Mouse (Mus musculus) MEL (cell line): ENCODE data around the gene Il19. TPM values are rescaled to one million over a fixed set of nuclear protein-coding genes. Genes with fewer than 3 reads are reported as not detected.

ENCODE experiments used
- DNase-seq: peaks from one replicate; pipeline ENCODE4 v3.0.0; 2011; ENCODE audit warnings: low read depth, low spot score
- H3K27ac ChIP-seq: 2 replicates; pipeline ENCODE4 v1.5.1; 2012; ENCODE audit warnings: low read depth, mild to moderate bottlenecking, control low read depth, low read length, moderate library complexity; ENCODE audit not compliant: control insufficient read depth
- H3K27me3 ChIP-seq, 2 experiments: fragments of 150-350 bp in 1 of 2; sonication (generic) in 1 of 2; 2 replicates each; pipeline ENCODE4 v1.6.1; 2012; ENCODE audit warnings: low read length in 2 of 2, mild to moderate bottlenecking in 2 of 2, improper control_type of control experiment in 1 of 2, moderate library complexity in 1 of 2; ENCODE audit not compliant: insufficient read depth in 2 of 2, control insufficient read depth in 1 of 2
- H3K36me3 ChIP-seq, 2 experiments: 2 replicates each; pipeline ENCODE4 v1.6.1; 2012 to 2014; ENCODE audit warnings: low read length in 2 of 2, improper control_type of control experiment in 1 of 2, inconsistent platforms in 1 of 2, mild to moderate bottlenecking in 1 of 2; ENCODE audit not compliant: insufficient read depth in 2 of 2, control insufficient read depth in 1 of 2
- H3K4me1 ChIP-seq, 2 experiments: fragments of 150-350 bp in 1 of 2; sonication (generic) in 1 of 2; 2 replicates each; pipeline ENCODE4 v1.6.1; 2012; ENCODE audit warnings: low read length in 2 of 2, improper control_type of control experiment in 1 of 2, mild to moderate bottlenecking in 1 of 2; ENCODE audit not compliant: insufficient read depth in 2 of 2, control insufficient read depth in 1 of 2
- H3K4me3 ChIP-seq, 2 experiments: fragments of 150-350 bp in 1 of 2; sonication (generic) in 1 of 2; 2 replicates each; pipeline ENCODE4 v1.5.1; 2012; ENCODE audit warnings: low read depth in 2 of 2, low read length in 2 of 2, mild to moderate bottlenecking in 2 of 2, moderate library complexity in 2 of 2, control low read depth in 1 of 2, improper control_type of control experiment in 1 of 2; ENCODE audit not compliant: control insufficient read depth in 1 of 2, insufficient read depth in 1 of 2
- H3K79me2 ChIP-seq: 2 replicates; pipeline ENCODE4 v1.6.1; 2012; ENCODE audit warnings: mild to moderate bottlenecking, low read length, moderate library complexity; ENCODE audit not compliant: control insufficient read depth, poor library complexity, insufficient read depth
- H3K9ac ChIP-seq: 2 replicates; pipeline ENCODE4 v1.6.1; 2012; ENCODE audit warnings: low read depth, mild to moderate bottlenecking, control low read depth, low read length, moderate library complexity; ENCODE audit not compliant: control insufficient read depth, poor library complexity, severe bottlenecking
- H3K9me3 ChIP-seq: fragments of 150-350 bp; sonication (generic); replicated peaks from 2 replicates; pipeline ENCODE4 v1.6.1; 2012; ENCODE audit warnings: mild to moderate bottlenecking, low read length, improper control_type of control experiment, moderate library complexity; ENCODE audit not compliant: insufficient read depth
- BHLHE40 ChIP-seq: IDR thresholded peaks from 2 replicates; pipeline ENCODE4 v1.6.1; 2012; ENCODE audit warnings: low read depth, mild to moderate bottlenecking, inconsistent platforms, low read length, improper control_type of control experiment, borderline replicate concordance
- E2F4 ChIP-seq: IDR thresholded peaks from 2 replicates; pipeline ENCODE4 v1.6.1; 2011; ENCODE audit warnings: low read depth, low read length, improper control_type of control experiment, borderline replicate concordance
- EP300 ChIP-seq, 2 experiments: IDR thresholded peaks; 2 replicates each; pipeline ENCODE4 v1.6.1; 2011; ENCODE audit warnings: improper control_type of control experiment in 2 of 2, low read length in 2 of 2, low read depth in 1 of 2, mild to moderate bottlenecking in 1 of 2
- GABPA ChIP-seq: IDR thresholded peaks from 2 replicates; pipeline ENCODE4 v1.6.1; 2012; ENCODE audit warnings: low read depth, mild to moderate bottlenecking, inconsistent platforms, low read length, improper control_type of control experiment, moderate library complexity
- JUND ChIP-seq: IDR thresholded peaks from 2 replicates; pipeline ENCODE4 v1.6.1; 2011; ENCODE audit warnings: low read depth, mild to moderate bottlenecking, improper control_type of control experiment, low read length
- MAFK ChIP-seq: IDR thresholded peaks from 2 replicates; pipeline ENCODE4 v1.6.1; 2011; ENCODE audit warnings: low read depth, mild to moderate bottlenecking, low read length, improper control_type of control experiment, borderline replicate concordance
- MAX ChIP-seq: IDR thresholded peaks from 2 replicates; pipeline ENCODE4 v1.6.1; 2011; ENCODE audit warnings: low read length, improper control_type of control experiment
- MXI1 ChIP-seq: IDR thresholded peaks from 2 replicates; pipeline ENCODE4 v1.6.1; 2011; ENCODE audit warnings: mild to moderate bottlenecking, low read depth, low read length, improper control_type of control experiment
- MYB ChIP-seq: IDR thresholded peaks from 2 replicates; pipeline ENCODE4 v1.6.1; 2011; ENCODE audit warnings: mild to moderate bottlenecking, low read depth, low read length, improper control_type of control experiment
- MYC ChIP-seq: IDR thresholded peaks from 2 replicates; pipeline ENCODE4 v1.6.1; 2011; ENCODE audit warnings: low read depth, mild to moderate bottlenecking, low read length, improper control_type of control experiment, moderate library complexity
- NELFE ChIP-seq: IDR thresholded peaks from 2 replicates; pipeline ENCODE4 v1.6.1; 2011; ENCODE audit warnings: low read depth, low read length, improper control_type of control experiment
- POLR2A ChIP-seq, 2 experiments: IDR thresholded peaks; 2 replicates each; pipeline ENCODE4 v1.6.1; 2011 to 2012; ENCODE audit warnings: low read length in 2 of 2, mild to moderate bottlenecking in 2 of 2, control low read depth in 1 of 2, improper control_type of control experiment in 1 of 2, low read depth in 1 of 2, moderate library complexity in 1 of 2; ENCODE audit not compliant: control insufficient read depth in 1 of 2, insufficient read depth in 1 of 2, poor library complexity in 1 of 2
- POLR2AphosphoS5 ChIP-seq: IDR thresholded peaks from 2 replicates; pipeline ENCODE4 v1.6.1; 2012; ENCODE audit warnings: low read depth, borderline replicate concordance, mild to moderate bottlenecking, inconsistent platforms, low read length, moderate library complexity, mixed read lengths
- RAD21 ChIP-seq: IDR thresholded peaks from 2 replicates; pipeline ENCODE4 v1.6.1; 2011; ENCODE audit warnings: mild to moderate bottlenecking, low read depth, low read length, improper control_type of control experiment
- RCOR1 ChIP-seq: IDR thresholded peaks from 2 replicates; pipeline ENCODE4 v1.6.1; 2012; ENCODE audit warnings: low read depth, mild to moderate bottlenecking, inconsistent platforms, low read length, improper control_type of control experiment
- TBP ChIP-seq: IDR thresholded peaks from 2 replicates; pipeline ENCODE4 v1.8.0; 2011; ENCODE audit warnings: low read depth, low read length, improper control_type of control experiment
- USF2 ChIP-seq, 2 experiments: IDR thresholded peaks; 2 replicates each; pipeline ENCODE4 v1.6.1; 2011 to 2012; ENCODE audit warnings: improper control_type of control experiment in 2 of 2, low read length in 2 of 2, borderline replicate concordance in 1 of 2, inconsistent platforms in 1 of 2, low read depth in 1 of 2, mild to moderate bottlenecking in 1 of 2; ENCODE audit not compliant: insufficient read depth in 1 of 2
- ZC3H11A ChIP-seq: IDR thresholded peaks from 2 replicates; pipeline ENCODE4 v1.6.1; 2012; ENCODE audit warnings: low read depth, mild to moderate bottlenecking, inconsistent platforms, low read length, improper control_type of control experiment
- ZKSCAN1 ChIP-seq: IDR thresholded peaks from 2 replicates; pipeline ENCODE4 v1.6.1; 2012; ENCODE audit warnings: low read depth, mild to moderate bottlenecking, inconsistent platforms, low read length, improper control_type of control experiment, moderate library complexity
- ZNF384 ChIP-seq: IDR thresholded peaks from 2 replicates; pipeline ENCODE4 v1.6.1; 2012; ENCODE audit warnings: low read depth, mild to moderate bottlenecking, inconsistent platforms, low read length, improper control_type of control experiment
- polyA plus RNA-seq, 2 experiments: library from polyadenylated mRNA; stranded (reverse) in 1 of 2; unstranded in 1 of 2; fragments of >175 nt in 1 of 2; fragments of >200 nt in 1 of 2; gene quantifications; 2 replicates each; pipeline versions ENCODE4 v1.2.1 to v1.2.4; 2012; ENCODE audit warnings: low replicate concordance in 2 of 2, low read depth in 1 of 2; ENCODE audit not compliant: insufficient read length in 2 of 2, insufficient read depth in 1 of 2, missing spikeins in 1 of 2
- total RNA-seq: library from RNA; depleted of rRNA; stranded (reverse); fragments of 300-350 nt; gene quantifications from 2 replicates; pipeline ENCODE4 v1.2.3, GENCODE M21; 2012

Gene Il19
- total and polyA plus RNA-seq, 3 experiments: not detected

DNA sequence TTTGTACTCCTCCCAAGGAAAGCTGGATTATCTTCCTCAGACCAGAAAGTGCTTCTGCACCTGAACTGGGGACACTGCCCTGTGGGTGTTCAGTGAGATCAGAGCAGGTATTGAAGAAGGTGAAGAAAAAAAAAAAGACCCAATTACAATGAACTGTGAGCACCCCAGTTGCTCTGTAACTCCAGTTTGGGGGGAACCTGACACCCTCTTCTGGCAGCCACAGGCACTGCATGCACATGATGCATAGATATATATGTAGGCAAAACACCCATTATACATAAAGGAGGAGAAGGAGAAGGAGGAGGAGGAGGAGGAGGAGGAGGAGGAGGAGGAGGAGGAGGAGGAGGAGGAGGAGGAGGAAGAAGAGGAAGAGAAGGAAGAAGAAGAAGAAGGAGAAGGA lies 13.4 kb downstream of the Il19 start (continued):
- TF ChIP-seq ZNF384 (0 out of 2 replicates have a peak, but pooled peaks have one; percentile 22), POLR2A (IDR thresholded peaks at IDR 0.05; ENCODE audit: control insufficient read depth in 1 of 2, insufficient read depth in 1 of 2, low read depth in 1 of 2, low read length in 2 of 2, poor library complexity in 1 of 2) (no peak)

DNA sequence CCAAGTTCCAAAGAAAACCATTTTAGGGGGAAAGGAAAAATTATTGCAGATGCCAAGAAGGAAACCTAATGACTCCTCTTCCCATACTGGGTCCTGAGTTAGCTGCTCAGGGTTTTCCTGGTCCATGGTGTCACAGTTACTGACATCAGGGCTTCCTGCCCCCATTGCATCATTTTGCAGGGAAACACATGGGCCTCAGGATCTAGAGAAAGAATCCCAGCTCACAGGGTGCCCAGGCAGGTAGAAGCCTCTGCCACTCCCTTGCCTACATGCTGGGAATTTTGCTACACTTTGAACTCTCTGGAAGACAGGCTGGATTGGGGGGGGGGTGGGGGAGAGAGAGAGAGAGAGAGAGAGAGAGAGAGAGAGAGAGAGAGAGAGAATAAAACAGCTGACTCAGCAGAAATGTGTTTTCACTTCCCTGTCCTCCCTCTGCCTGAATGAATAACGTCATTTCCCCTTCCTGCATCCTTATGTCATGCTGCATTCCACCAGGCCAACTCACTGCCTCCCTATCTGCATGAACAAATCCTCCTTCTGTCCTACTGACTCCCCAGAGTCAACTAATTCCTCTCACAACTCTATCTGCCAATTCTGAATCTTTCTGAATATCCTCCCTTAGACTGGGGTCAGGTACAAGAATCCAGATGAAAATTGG lies 21.5 kb downstream of the Il19 start:
- no peaks in the 10 kb centered on the region for H3K4me1 ChIP-seq
- TF ChIP-seq MAFK: peak; percentile 89
- no peak for TF ChIP-seq RAD21
- no peak overlapping the region for H3K4me3 ChIP-seq
- no peak overlapping the region for H3K9ac ChIP-seq
- no peaks in the 10 kb centered on the region; a peak in 1 of 4 replicates for H3K27me3 ChIP-seq
- H3K79me2 ChIP-seq: no peaks in the 10 kb centered on the region
- no peak for DNase-seq
- no peaks in the 10 kb centered on the region for H3K36me3 ChIP-seq
- no peaks in the 10 kb centered on the region for H3K9me3 ChIP-seq
- H3K27ac ChIP-seq: no peak overlapping the region

DNA sequence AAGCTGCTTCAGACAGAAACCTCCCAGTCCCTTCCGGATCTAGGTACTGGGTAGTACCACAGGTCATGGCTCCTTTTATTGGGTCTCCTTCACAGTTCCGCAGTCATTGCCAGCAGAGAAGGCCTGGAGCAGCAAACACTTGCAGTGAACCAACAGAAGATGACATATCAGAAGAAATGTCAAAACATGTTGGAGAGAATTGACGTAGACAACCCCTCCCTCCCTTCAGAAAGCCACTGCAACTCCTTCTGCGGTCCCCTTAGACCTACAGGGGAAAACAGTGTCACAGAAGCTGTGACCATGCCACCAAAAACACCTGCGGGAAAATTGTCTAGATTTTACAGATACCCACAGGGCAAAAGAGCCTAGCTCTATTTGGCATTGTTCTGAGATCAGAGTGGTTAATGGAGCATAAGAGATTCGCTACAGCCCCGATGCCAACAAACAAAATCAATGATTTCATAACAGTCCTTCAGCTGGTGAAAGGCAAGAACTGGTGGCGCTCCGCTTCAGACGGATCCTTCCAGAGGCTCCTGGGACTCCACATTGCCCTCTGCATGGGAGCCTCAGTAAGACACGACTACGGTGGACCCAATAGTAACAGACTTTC lies 28.4 kb downstream of the Il19 start, which contains the start of gene Il20:
Il20 (minus strand) TSS at position 51 of the 610 bp plus-strand sequence.
- no peak within 1 kb of the TSS for H3K9ac ChIP-seq
- H3K79me2 ChIP-seq: no peaks in the 10 kb centered on the region
- DNase-seq: no peak
- no peak within 1 kb of the TSS for H3K4me3 ChIP-seq
- H3K27ac ChIP-seq: no peak within 1 kb of the TSS
- TF ChIP-seq USF2 (IDR thresholded peaks at IDR 0.05; ENCODE audit: borderline replicate concordance in 1 of 2, insufficient read depth in 1 of 2, low read depth in 1 of 2, low read length in 2 of 2) (no peak), ZC3H11A (no peak), JUND (no peak), EP300 (IDR thresholded peaks at IDR 0.05; ENCODE audit: low read depth in 1 of 2, low read length in 2 of 2) (no peak), TBP (no peak), MAX (no peak)
- no peaks in the 10 kb centered on the region for H3K4me1 ChIP-seq
- no peaks in the 10 kb centered on the region for H3K9me3 ChIP-seq
- peaks cover 0 to 2% of the 10 kb centered on the region in 2 experiments; a peak in 1 of 4 replicates for H3K27me3 ChIP-seq
- no peaks in the 10 kb centered on the region for H3K36me3 ChIP-seq

DNA sequence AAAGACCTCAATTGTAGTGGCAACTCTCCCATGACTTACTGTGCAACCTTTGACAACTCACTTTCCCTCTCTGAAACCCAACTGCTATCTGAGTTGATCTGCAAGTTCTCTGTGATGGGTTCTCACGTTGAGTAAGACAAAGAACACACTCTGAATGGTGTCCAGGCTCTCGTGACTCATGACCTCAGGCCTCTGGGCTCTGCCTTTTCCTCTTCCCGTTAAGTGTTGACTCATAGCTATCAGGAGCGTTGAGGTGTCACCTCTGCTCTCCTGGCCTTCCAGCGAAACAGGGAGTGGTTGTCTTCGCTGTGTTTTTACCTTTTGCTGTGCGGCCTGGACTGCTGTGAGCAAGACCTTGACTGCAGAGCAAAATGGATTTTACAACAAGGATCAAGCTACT lies 37.4 kb downstream of the Il19 start:
- H3K4me3 ChIP-seq: no peak overlapping the region
- peaks cover 0 to 2% of the 10 kb centered on the region in 2 experiments; a peak in 1 of 4 replicates for H3K27me3 ChIP-seq
- no peaks in the 10 kb centered on the region for H3K36me3 ChIP-seq
- H3K4me1 ChIP-seq: no peaks in the 10 kb centered on the region
- TF ChIP-seq E2F4 (no peak), MYC (no peak), BHLHE40 (no peak), POLR2AphosphoS5 (no peak), RCOR1 (no peak), POLR2A (IDR thresholded peaks at IDR 0.05; ENCODE audit: control insufficient read depth in 1 of 2, insufficient read depth in 1 of 2, low read depth in 1 of 2, low read length in 2 of 2, poor library complexity in 1 of 2) (no peak), GABPA (no peak), NELFE (no peak), ZKSCAN1 (no peak), MXI1 (no peak), MYB (no peak)
- DNase-seq: no peak
- H3K79me2 ChIP-seq: no peaks in the 10 kb centered on the region
- no peaks in the 10 kb centered on the region for H3K9me3 ChIP-seq
- no peak overlapping the region for H3K9ac ChIP-seq
- H3K27ac ChIP-seq: no peak overlapping the region
